Mouse (Mus musculus): ENCODE results near the gene Pxdn. TPM values are rescaled to one million over a fixed set of nuclear protein-coding genes. Genes with fewer than 3 reads are reported as not detected.

The Pxdn gene
- polyA plus RNA-seq, 1 experiment from 2014 or later: 93.0 TPM

Other genes starting within 250 kb of the Pxdn start
- gene Tpo, start 195.0 kb downstream of the Pxdn start, polyA plus RNA-seq (2015; fragmentation: Nextera tagmentation; extraction: Ambion mirVana): not detected in 2 replicates

All from stomach, embryonic 16.5 days (tissue).